Mouse (Mus musculus) urinary bladder, postnatal 4 days (tissue): ENCODE results near the gene Srrm4.

Experiments
- DNase-seq, 2 experiments: peaks; one replicate each; pipeline ENCODE4 v3.0.0; 2021 to 2022; ENCODE audit warnings: low spot score in 2 of 2

The Srrm4 gene

DNA sequence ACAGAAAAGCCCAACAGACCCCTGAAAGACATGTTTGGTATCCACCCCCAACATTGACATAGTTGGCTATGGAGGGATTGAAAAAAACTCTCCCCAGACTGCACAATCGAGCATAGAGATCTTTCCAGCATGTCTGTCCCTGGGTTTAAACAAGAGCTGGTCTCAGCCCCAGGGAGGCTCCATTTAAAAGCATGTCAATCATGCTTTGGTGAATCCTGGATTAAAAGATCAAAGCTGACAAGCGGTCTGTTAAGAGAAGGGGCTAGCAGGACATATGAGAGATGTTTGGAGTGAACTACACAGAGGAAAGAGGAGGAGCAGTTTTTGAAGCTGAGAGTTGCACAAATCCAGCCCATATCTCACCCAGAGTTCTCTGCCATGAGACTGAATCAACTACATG, 38.5 kb downstream of the Srrm4 start:
- no peak for DNase-seq

DNA sequence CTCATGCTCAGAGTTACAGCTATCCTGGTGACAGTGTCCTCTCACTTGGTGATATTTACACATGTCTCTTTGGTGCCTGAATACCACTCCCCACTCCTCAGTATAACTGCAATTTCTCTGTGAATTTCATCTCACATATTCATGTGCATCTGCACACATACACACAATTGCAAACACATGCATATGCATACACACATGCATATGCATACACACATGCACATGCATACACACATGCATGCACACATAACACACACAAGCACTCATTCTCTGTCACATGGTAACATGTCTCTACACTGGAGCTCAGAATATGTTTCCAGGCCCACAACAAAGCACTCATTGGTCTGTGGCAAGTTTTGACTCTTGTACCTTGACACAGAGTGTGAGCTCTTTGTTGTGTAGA, 39.0 kb downstream of the Srrm4 start:
- no peak for DNase-seq

DNA sequence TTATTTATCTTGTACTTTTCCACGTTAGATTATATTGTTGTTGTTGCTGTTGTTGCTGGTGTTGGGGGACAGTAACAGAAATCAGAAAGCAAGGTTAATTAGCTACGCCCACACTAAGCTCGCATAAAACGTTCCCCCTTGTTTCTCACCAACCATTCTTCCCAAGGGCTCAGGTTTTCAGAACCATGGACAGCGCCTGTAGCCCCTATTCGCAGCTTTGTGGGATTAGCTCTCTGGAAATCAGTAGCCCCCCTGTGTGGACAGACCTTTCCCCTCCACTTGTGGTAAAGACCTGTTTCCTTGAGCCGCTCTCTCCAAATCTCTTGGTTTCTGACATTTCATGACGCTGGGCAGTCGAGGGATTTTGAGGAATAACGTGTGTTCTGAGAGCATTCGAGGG, 45.9 kb downstream of the Srrm4 start:
- no peak for DNase-seq

DNA sequence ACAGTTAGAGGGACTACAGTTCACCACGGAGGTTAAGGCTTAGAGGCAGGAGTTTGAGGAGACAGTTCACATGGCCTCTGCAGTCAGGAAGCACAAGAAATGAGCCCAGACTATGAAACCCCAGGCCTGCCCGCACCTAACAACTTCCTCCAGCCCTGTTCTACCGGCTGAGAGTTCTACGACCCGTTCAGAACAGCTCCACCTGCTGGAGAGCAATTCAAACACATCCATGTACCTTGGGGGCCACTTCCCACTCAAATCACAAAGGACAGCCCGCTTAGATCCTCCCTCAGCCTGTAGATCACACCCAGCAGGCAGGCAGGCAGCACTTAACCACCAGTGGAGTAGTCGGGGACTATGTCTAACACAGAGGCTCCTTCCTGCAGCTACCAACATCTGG, 49.3 kb downstream of the Srrm4 start:
- no peak for DNase-seq

DNA sequence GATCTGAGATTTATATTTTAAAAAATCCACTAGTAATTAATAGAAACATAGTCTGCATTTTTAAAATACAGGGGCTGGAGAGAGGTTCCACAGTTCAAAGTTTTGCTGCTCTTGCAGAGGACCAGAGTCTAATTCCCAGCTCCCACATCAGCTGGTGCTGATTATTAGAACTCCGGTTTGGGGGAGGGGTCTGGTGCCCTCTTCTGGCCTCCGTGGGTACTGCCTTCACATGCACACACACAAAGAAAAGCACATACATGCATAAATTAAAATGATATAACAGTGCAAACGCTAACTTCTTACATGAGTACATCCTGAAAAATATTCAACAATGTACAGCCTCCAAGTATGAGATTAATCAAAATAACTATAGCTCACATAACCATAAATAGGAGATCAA, 50.5 kb downstream of the Srrm4 start:
- no peak for DNase-seq

DNA sequence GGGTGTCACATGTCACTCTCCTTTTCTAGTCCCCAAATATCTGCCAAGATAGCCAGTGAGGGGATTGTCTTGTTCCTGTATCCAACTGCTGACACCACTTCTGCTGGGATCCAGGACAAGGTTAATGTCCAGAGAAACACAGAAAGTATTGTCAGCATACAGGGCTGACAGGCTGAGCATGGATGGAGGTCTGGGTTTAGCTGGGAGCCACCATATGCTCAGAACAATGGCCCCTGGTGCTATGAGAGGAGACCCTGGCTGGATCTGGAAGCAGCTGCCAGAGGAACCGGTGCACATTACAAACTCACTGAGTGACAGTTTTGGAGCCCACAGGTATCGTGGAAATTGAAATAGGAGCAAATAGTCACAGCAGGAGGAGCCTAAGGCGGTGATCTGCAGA, 52.3 kb downstream of the Srrm4 start:
- DNase-seq: no peak

DNA sequence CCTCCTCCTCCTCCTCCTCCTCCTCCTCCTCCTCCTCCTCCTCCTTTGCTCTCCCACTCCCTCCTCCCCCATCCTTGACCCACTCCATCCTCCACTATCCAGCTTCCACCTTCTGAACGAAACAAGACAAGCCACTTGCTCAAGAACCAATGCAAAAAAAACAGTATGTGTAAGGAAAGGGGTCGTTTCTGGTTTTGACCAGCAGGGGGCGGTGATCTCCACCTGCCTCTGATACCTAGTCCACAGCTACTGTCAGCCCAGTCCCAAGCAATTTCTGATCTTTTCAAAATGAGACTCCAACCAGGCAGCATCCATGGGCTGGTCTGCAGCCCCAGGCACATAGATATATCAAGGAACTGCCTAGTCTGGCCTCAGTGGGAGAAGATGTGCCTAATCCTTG, 53.1 kb downstream of the Srrm4 start:
- DNase-seq: no peak

DNA sequence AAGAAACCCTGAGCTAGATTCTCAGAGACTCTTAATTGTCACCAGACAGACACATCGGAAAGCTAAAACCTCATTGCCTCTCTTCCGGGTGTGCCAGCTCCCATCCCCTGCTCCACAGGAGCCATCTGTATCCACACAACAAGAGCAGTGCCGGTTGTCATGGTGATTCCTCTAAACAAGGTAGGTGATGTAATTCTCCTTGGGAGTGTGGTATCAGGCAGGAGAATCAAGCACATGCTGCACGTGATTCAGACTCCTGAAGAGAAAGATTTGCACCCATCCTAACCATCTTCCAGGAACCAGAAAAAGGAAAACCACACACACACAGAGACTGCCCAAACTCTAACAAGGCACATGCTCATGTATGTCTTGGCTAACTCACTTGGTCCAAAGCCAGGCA, 65.3 kb downstream of the Srrm4 start:
- DNase-seq: no peak

DNA sequence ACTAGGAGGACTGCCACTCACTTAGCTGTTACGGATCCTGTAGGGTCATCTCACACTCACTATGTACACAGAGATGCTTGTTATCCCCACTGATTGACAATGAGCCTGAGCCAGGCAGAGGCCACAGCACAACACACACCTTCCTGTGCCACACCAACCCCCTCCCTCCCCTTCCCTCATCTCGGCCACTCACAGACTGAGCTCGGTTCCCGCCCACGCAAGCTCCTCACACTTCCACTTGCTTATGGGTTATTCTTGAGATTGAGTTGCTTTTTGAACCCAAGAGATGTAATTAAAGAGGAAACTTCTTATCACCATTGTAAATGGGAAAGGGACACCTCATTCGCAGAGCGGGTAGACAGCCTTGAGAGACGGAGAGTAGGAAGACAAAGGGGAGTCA, 66.3 kb downstream of the Srrm4 start:
- DNase-seq: no peak

DNA sequence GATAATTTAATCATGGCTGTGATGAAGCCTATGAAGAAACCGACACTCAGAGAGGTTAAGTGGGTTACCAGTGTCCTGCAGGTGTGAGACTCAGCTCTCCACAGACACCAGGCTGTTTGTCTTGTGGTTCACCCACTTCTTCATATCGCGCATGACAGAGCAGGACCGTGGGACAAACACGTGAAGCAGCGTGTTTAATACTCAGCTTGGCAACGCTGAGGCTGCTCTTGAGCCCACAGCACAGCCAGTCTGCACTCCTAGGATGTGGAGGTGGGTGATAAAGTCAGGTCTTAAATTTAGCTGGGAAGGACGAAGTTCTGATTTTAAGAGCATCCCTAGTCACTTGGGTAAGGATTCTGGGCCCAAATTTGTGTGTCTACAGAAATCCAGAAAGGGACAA, 68.1 kb downstream of the Srrm4 start:
- DNase-seq: no peak

DNA sequence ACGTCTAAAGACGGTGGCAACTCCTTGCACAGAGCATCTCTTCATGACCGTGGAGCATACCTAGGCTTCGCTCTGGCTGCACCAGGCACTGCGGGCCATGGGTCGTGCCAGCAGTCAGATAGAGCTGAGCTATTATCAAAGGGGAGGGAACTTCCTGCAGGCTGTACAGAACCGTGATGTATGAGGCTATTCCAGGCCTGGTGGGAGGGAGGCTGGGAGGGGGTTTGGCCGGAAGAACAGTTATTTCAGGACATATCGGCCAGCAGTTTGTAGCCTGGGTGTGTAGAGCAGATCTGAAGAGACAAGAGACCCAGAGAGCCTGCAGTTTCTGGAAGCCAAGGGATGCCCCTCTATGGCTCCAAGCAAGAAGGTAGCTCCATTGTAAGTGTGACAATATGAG, 68.5 kb downstream of the Srrm4 start:
- DNase-seq: no peak

DNA sequence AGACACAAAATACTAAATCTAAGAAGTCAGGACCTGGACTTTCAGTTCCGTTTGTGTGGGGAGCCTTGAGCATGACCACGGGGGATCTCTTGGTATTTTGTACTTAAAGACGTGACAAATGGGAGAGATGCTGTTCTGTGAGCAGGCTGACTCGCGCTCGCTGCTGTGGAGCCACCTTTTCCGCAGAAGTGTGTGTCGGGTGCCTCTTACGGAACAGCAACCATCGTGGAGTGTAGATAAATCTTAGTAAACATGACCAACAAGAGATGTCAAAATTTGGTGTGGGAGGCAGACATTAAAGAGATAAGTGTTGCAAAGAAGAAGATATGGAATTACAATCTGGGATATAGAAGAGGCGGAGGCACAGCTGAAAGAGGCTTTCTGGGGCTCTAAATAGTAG, 69.3 kb downstream of the Srrm4 start:
- DNase-seq: no peak

DNA sequence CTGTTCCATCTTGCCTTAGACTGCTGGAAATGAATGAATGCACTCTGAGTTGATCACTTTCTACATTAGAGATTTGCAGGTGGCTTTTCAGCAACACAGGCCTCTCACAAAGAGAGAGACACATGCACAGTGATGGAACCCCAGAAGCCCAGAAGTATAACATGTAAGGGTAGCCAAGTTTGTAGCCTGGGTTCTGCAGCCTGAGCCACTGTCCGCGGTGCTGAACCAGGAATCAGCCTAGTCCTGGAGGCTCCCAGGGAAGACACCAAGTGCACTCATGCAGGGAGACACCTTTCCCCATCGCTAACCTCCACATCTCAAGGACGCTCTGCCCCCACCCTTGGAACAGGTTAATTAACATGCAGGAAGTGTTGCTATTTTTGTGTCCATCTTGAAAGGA, 73.6 kb downstream of the Srrm4 start:
- no peak for DNase-seq

DNA sequence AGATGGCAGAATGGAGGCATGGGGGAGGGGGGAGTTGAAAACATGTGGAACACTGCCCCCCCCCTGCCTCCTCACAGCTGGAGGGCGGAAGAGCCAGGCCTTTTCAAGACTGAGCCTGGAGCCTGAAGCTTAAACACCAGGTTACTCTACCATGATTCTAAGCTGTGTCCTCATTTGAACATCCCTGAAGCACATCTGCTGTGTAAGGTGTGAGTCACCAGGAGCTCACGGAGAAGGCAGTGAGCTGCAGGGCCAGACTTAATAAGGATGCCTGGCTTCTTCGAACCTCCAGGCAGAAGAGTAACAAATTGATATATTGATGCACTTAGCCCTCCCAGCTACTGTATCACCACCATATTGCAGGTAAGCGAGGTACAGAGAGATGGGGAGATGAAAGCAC, 79.5 kb downstream of the Srrm4 start:
- DNase-seq: no peak

DNA sequence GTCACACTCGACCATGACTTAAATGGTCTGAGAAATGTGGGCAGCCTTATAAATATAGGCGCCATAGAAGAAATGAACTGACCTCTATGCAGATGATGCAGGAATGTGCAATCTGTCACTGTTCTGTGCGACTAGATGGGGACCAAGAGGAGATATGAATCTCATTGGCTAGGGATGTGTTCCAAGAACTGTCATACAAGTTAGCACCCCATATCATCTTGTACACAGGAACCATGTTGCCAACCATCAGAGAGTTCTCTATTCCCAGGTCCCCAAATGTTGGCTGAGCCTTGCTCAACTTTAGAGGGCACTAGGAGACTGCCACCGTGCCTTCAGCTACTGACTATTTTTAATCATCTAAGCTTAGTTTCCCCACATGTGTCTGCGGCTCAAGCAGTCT, 81.4 kb downstream of the Srrm4 start:
- no peak for DNase-seq

DNA sequence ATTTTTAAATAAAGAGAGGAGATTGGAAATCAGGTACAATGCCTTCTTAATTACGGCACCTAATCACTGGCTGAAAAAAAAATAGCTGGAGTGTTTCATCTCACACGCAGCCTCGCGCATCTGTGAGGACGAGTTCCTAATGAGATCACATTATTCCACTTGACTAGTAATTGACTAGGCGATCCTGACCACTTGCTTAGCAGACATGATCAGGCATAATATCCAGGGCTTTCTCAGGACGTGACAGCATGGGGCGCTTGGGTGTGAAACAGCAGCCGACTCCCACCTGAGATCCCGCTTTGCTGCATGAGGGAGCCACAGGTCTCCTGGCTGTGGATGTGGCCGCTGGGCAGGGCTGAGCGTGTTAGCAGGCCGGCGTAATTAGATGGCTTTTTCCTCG, 90.3 kb downstream of the Srrm4 start:
- DNase-seq: no peak

DNA sequence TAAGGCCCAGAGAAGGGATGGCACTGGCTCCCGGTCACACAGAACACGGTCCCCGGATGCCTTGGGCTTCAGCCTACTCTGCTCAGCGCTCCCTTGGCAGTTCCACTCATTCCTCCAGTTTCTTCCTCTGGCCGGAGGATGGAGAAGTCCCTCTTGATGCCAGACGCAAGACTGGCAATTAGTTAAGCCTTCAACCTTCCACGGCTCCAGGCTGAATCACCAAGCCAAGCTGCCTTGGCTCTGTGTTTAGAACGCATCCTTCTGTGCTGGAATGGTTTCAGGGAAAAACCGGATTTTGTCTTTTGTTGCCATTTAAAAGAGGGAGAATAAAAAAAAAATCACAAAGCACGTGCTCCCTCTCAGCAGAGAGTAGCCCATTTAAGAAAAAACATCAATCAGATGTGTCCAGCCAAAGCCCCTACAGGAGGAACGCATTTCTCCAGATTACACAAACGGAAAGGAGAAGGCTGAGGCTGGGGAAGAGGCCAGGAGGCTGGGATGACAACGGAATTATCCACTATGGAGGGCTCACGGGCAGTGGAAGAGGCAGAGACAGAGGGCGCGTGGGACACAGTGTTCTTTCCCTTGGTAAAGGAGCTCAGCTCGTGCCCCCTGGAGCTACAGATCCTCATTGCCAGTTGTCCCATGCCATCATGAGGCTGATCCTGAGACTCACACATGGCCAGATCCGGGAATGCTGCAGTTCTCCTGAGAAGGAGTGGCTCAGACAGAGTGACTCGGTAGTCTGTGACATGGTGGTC, 92.6 kb downstream of the Srrm4 start:
- DNase-seq: no peak

DNA sequence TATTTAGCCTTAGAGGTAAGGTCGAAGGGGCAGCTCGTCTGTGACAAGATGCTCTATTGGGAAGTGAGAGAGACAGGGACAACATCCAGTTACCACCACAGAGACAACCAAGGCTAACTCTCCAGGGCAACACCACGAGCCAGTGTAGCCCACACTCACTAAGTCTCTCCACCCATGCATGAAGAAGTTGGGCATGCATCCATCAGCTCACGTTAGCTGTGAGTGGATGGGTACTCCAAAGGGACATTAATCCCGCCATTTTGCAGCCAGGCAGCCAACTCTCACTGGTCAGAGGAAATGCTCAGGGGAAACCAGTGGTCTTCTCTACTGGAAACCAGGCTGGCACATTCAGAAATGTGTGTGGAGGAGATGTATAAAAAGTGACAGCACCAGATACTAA, 93.8 kb downstream of the Srrm4 start:
- DNase-seq: no peak

DNA sequence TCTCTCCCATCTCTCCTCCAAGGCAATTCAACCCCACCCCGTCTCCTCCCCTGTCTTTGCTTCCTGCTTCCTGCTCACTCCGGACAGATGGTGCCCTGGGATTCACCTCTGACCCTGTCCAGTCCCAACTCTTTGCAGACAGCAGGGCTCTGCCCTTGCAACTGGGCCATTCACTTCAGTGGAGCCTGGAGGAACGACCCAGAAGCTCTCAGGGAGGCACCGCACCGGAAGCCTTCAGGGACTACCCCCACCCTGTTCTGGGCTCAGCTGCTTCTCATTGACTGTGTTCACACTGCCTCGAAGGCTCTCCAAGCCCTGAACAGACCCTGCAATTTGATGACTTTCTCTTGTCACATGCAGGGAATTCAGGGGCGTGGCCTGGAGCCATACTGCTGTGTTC, 94.4 kb downstream of the Srrm4 start:
- DNase-seq: no peak

DNA sequence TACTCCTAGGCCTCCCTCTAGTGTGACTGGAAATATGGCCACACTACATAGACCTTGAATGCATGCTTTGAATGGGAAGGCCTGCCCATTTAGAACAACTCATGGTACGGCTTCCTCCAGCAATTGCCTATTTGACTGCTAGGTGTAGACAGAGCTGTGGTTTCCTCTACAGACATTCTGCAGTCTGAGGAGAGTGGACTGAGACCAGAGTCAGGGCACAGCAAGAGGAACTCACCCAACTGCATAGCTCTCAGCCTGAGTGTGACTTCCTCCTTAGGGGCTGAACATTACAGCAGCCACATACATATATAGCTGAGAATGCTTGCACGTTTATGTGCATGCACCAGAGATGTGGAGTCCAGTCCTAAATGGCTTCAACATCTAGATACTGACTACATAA, 94.9 kb downstream of the Srrm4 start:
- no peak for DNase-seq

DNA sequence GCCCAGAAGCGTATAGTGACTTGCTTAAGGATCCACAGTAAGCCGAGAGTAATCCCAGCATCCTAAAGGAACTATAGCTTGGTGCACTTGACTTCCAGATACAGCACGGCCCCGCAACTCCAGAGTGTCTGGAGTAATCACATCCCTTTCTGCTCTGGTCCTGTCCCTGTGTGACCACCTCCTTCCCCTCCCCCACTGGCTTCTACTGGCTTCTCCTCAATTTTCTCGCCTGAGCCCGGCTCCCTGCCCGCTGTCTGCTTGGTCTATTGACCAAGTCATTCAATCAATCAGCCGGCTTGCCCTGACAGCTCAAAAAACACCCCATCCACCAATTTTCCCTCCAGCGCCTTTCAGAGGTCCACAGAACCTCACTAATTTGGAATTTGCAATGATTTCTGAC, 96.2 kb downstream of the Srrm4 start:
- no peak for DNase-seq

DNA sequence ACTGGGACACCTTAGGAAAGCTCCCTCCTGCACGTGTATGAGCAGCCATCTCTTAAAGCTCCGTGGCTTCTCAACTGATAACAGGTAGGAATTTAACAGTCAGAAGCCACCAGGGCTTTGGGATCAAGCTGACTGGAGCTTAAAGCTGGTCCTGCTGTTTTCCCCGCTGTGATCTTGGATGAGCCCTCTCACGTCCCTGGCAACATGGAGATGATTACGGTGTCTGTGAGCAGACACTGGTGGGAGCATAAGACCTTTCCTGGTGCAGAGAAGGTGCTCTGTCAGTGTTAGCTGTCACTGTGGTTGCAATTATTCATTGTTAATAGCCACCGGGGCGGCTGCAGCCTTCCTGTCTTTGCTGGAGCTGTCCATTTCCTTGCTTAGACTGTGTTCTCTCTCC, 97.2 kb downstream of the Srrm4 start:
- no peak for DNase-seq

DNA sequence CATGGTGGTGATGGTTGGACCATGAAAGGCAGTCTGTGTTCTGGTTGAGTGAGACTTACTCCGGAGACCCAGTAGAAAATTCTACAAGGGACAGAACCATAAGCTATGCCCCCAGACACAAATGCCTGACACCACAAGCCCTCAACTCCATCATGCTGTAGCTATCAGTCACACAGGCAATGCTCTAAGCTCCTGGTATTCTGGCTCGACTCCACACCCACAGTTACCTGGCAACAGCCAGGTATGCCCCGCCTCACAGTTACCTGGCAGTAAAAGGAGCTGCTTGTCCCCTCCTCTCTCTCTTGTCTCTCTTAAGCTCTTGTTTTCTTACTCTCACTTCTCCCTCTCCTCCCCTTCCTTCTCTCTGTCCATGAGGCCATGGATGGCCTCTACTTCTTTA, 98.9 kb downstream of the Srrm4 start:
- DNase-seq: no peak

DNA sequence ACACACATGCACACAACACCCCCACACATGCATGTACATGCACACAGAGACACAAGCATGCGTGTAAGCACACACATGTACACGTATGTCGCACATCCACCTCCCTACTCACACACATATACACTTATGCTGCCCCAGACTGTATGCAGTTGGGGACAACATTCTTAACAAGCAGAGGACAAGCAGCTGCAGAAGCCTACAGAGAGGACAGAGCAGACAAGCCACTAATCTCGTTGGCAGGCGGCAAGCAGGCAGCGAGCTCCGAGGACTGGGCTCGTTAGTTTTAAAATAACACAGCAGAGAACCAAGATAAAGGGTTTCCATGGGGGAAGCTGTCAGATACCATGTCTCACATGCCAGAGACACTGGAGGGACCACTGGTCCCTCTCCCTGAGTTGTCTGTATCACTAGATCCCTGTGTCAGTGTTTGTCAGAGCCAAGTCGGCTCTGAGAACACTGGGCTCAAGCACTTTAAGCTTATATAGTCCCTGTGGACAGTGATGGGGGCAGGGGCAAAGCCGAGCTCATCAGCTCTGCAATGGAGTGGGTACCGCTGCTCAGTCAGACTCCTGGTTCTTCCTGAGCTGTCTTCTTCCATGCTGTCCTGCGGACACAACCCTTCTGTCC, 99.7 kb downstream of the Srrm4 start:
- DNase-seq: no peak
